8 mouse cellular contexts compared by ENCODE assay signal in genomic region chr3:102803937-102804336, GRCm38 (mm10). TPM values are rescaled to one million over a fixed set of nuclear protein-coding genes. Genes with fewer than 3 reads are reported as not detected.
DNase-seq lines count a peak whose midpoint lies in the region; ATAC-seq and TF ChIP-seq lines count a peak whose summit lies in the region.

No protein-coding gene starts in this region.

- DNase-seq in testis, postnatal 10 days (ENCODE audit: low spot score), result peak; percentile 88
- DNase-seq in testis, postnatal 14 days (ENCODE audit: low spot score), result no peak
- peak; percentile 92 for DNase-seq in brain, adult 2 months (ENCODE audit: low read depth, low spot score)
- DNase-seq in forebrain, embryonic 14.5 days (ENCODE audit: low spot score), result peak; percentile 86
- DNase-seq in kidney, postnatal 0 days (ENCODE audit: low spot score), result peak; percentile 87
- DNase-seq in liver, embryonic 13.5 days, result peak; percentile 15
- DNase-seq in retina, postnatal 7 days (ENCODE audit: low read depth, low spot score), result peak; percentile 42
- DNase-seq in urinary bladder, postnatal 10 days (ENCODE audit: low spot score), result peak; percentile 33

- no peak overlapping the region for H3K9ac ChIP-seq in forebrain, embryonic 14.5 days (ENCODE audit: low read length)
- H3K9ac ChIP-seq in kidney, postnatal 0 days (ENCODE audit: low read depth, low read length), result no peak overlapping the region
- H3K9ac ChIP-seq in liver, embryonic 13.5 days, result no peak overlapping the region

- H3K27me3 ChIP-seq in forebrain, embryonic 14.5 days (replicated peaks; ENCODE audit: control insufficient read depth, insufficient read depth, low read length), result no peaks in the 10 kb centered on the region
- H3K27me3 ChIP-seq in kidney, postnatal 0 days (ENCODE audit: insufficient read depth, low read length), result no peaks in the 10 kb centered on the region
- H3K27me3 ChIP-seq in liver, embryonic 13.5 days, result no peaks in the 10 kb centered on the region

- TF ChIP-seq CTCF in kidney, postnatal 0 days (IDR thresholded peaks at IDR 0.05; ENCODE audit: low read depth), result peak; percentile 81

- no peaks in the 10 kb centered on the region for H3K4me1 ChIP-seq in forebrain, embryonic 14.5 days (ENCODE audit: control insufficient read depth, insufficient read depth, low read length)
- H3K4me1 ChIP-seq in kidney, postnatal 0 days (replicated peaks; ENCODE audit: insufficient read depth, low read length), result no peaks in the 10 kb centered on the region
- no peaks in the 10 kb centered on the region for H3K4me1 ChIP-seq in liver, embryonic 13.5 days (replicated peaks)

- H3K4me3 ChIP-seq in forebrain, embryonic 14.5 days (ENCODE audit: low read depth, low read length), result no peak overlapping the region
- H3K4me3 ChIP-seq in kidney, postnatal 0 days (replicated peaks; ENCODE audit: low read depth, low read length), result no peak overlapping the region
- no peak overlapping the region for H3K4me3 ChIP-seq in liver, embryonic 13.5 days (replicated peaks)

- no peaks in the 10 kb centered on the region for H3K36me3 ChIP-seq in forebrain, embryonic 14.5 days (ENCODE audit: control insufficient read depth, insufficient read depth, low read length)
- H3K36me3 ChIP-seq in kidney, postnatal 0 days (ENCODE audit: insufficient read depth, low read length), result no peaks in the 10 kb centered on the region
- no peaks in the 10 kb centered on the region for H3K36me3 ChIP-seq in liver, embryonic 13.5 days

- H3K4me2 ChIP-seq in forebrain, embryonic 14.5 days (ENCODE audit: low read length), result no peak overlapping the region
- no peak overlapping the region for H3K4me2 ChIP-seq in kidney, postnatal 0 days (ENCODE audit: low read length)
- H3K4me2 ChIP-seq in liver, embryonic 13.5 days, result no peak overlapping the region

- no peak overlapping the region for H3K27ac ChIP-seq in forebrain, embryonic 14.5 days (ENCODE audit: low read depth, low read length)
- H3K27ac ChIP-seq in kidney, postnatal 0 days, result no peak overlapping the region
- H3K27ac ChIP-seq in liver, embryonic 13.5 days, result no peak overlapping the region

- no peaks in the 10 kb centered on the region for H3K9me3 ChIP-seq in forebrain, embryonic 14.5 days (replicated peaks; ENCODE audit: control insufficient read depth, low read length)
- H3K9me3 ChIP-seq in kidney, postnatal 0 days (replicated peaks; ENCODE audit: low read length), result no peaks in the 10 kb centered on the region
- H3K9me3 ChIP-seq in liver, embryonic 13.5 days (replicated peaks), result no peaks in the 10 kb centered on the region

- 4% methylated on average over 3 of the region's 3 CpGs for WGBS in forebrain, embryonic 14.5 days
- WGBS in kidney, postnatal 0 days, result 8% methylated on average over 3 of the region's 3 CpGs
- 6% methylated on average over 3 of the region's 3 CpGs for WGBS in liver, embryonic 13.5 days (ENCODE audit: insufficient replicate concordance)

- no peak; the same call in 1 of the 2 replicates for ATAC-seq in forebrain, embryonic 14.5 days
- ATAC-seq in kidney, postnatal 0 days (replicated peaks; ENCODE audit: low FRiP score, low read depth), result no peak
- no peak for ATAC-seq in liver, embryonic 13.5 days (ENCODE audit: low read depth)

RNA-seq across cellular contexts. Expression of gene Tshb, which starts 21.4 kb away (rescaled TPM):
- 0.23 TPM in 1 of 2 replicates, not detected in the other for polyA plus RNA-seq in forebrain, embryonic 14.5 days (2014; fragmentation: Nextera tagmentation; extraction: Ambion mirVana)
- 0.10 and 0.18 TPM in 2 replicates for polyA plus RNA-seq in kidney, postnatal 0 days (2015; fragmentation: Nextera tagmentation; extraction: Ambion mirVana)
- 0.15 TPM in 1 of 2 replicates, not detected in the other for polyA plus RNA-seq in liver, embryonic 13.5 days (2015; fragmentation: Nextera tagmentation; extraction: Ambion mirVana)
